Mouse (Mus musculus): ENCODE results near the gene Il6.
"Not testable (repeated sequence)": the region's sequence is repeated elsewhere in the genome, so short reads cannot be mapped to it uniquely, and the experiment has no call there.

The Il6 gene

GRCm38 (mm10) chr5:30012726-30013503 lies at the start of gene Il6:
Gene Il6, plus strand, starts transcription at chr5:30013114.
- in situ Hi-C loops (cut with MboI; ENCODE audit: low sequenced_read_pairs): no loop called here

- in situ Hi-C loops (cut with MboI; ENCODE audit: low sequenced_read_pairs): no loop called here
These were observed 49.4 kb upstream of the Il6 start for GRCm38 (mm10) chr5:29963488-29963887.

- in situ Hi-C loops (cut with MboI; ENCODE audit: low sequenced_read_pairs): no loop called here
These were observed 42.7 kb upstream of the Il6 start for GRCm38 (mm10) chr5:29970212-29970611.

DNA sequence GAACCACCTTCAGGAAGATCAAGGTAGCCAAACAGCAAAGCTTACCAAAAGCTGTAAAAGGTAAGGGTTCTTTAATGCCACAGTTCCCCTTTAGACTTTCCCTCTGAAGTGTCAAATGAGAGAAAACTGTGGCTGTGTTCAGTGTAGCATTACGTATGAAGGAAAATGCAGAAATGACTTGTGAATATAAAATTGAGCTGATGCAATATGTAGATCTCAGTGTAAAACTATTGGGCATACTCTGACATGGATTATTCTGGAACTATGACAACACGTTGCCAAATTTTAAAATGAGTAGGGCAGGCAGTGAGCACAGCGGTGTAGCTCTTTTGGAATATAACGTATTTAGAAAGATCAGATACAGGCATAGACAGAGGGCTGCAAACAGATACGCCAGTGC lies 40.1 kb upstream of the Il6 start:
- in situ Hi-C loops (cut with MboI; ENCODE audit: low sequenced_read_pairs): no loop called here

GRCm38 (mm10) chr5:29973533-29973932 lies 39.4 kb upstream of the Il6 start:
- in situ Hi-C loops (cut with MboI; ENCODE audit: low sequenced_read_pairs): no loop called here

DNA sequence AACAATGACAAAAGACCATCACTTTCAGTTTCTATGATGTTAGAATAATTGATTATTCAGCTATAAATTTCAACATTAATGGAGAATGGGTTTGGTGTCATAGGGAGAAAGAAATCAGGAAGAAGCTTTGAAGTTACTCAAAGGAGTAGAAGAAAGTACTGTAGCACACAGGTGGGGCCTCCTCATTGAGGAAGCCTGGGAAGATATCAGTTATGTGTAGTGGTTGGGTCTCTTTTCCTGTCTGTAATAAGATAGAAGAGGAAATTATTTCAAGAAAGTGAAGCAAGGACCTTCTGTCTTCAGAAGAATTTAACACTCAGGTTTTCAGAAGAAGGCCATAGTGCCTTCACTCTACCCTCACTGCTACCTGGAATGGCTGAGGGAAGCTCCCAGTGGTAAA lies 38.8 kb upstream of the Il6 start:
- in situ Hi-C loops (cut with MboI; ENCODE audit: low sequenced_read_pairs): no loop called here

- in situ Hi-C loops (cut with MboI; ENCODE audit: low sequenced_read_pairs): no loop called here
These were observed 19.3 kb upstream of the Il6 start for GRCm38 (mm10) chr5:29993583-29993982.

- in situ Hi-C loops (cut with MboI; ENCODE audit: low sequenced_read_pairs): no loop called here
These were observed 18.6 kb upstream of the Il6 start for GRCm38 (mm10) chr5:29994344-29994743.

- in situ Hi-C loops (cut with MboI; ENCODE audit: low sequenced_read_pairs): no loop called here
These were observed 15.6 kb upstream of the Il6 start for GRCm38 (mm10) chr5:29997351-29997750.

DNA sequence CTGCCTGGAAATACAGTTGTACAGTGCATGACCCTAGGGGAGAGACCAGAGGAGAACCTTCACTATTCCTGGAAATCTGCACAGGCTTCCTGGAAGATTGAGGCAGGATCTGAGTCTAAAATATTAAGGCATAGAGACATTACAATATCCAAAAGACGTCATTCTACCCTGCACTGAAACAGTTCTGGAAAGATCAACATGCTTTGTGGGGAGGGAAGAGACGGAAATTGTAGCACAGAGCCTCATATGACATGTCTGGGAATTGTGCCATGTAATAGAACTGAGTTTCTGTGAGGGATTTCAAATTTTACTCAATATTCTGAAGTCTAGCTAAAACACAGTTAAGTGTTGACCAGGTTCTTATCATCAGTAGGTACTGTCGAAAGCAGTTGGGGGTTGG lies 12.0 kb upstream of the Il6 start:
- in situ Hi-C loops (cut with MboI; ENCODE audit: low sequenced_read_pairs): no loop called here

GRCm38 (mm10) chr5:30014580-30014979 lies 1.7 kb downstream of the Il6 start:
- in situ Hi-C loops (cut with MboI; ENCODE audit: low sequenced_read_pairs): no loop called here

- in situ Hi-C loops (cut with MboI; ENCODE audit: low sequenced_read_pairs): not testable (repeated sequence)
These were observed 22.9 kb downstream of the Il6 start for GRCm38 (mm10) chr5:30035862-30036261.

GRCm38 (mm10) chr5:30037111-30037510 lies 24.2 kb downstream of the Il6 start:
- in situ Hi-C loops (cut with MboI; ENCODE audit: low sequenced_read_pairs): not testable (repeated sequence)

DNA sequence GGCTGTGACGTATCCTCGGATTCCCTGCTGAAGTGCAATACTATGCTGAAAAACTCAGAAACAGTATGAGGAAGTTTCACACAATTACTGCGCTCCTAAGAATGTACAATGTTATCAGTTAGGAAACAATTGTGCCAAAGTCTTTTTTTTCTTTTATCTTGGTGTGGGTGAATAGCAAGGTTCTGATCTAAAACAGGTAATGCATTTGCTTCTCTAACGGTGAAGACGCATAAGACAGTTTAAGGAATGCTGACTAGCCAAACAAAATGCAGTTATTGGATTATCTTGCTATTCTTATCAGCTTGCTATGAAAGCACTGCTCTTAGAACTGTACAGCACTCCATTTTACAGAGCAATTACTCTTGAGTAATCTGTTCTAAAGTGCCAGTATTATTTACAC lies 26.4 kb downstream of the Il6 start:
- in situ Hi-C loops (cut with MboI; ENCODE audit: low sequenced_read_pairs): not testable (repeated sequence)

- in situ Hi-C loops (cut with MboI; ENCODE audit: low sequenced_read_pairs): not testable (repeated sequence)
These were observed 26.9 kb downstream of the Il6 start for GRCm38 (mm10) chr5:30039841-30040240.

- in situ Hi-C loops (cut with MboI; ENCODE audit: low sequenced_read_pairs): no loop called here
These were observed 45.4 kb downstream of the Il6 start for GRCm38 (mm10) chr5:30058216-30058731.

DNA sequence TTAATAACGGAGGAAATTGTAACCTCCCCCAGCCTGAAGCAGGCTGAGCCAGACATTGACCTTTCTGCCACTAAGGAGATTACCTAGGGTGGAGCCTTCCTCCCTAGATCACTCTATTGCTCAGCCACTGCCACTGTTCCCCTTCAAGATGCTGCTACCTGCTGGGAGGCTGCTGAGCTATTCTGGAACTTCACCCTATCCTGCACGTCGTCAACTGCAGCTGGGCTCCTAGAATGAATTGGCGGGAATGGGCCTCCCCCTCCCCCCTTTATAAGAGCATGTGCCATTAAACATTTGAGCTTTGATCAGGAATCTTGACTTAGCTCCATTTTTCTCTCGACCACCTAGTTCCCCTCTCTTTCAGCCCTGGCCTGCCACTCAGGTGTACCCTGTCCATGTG lies 46.7 kb downstream of the Il6 start:
- in situ Hi-C loops (cut with MboI; ENCODE audit: low sequenced_read_pairs): not testable (repeated sequence)

DNA sequence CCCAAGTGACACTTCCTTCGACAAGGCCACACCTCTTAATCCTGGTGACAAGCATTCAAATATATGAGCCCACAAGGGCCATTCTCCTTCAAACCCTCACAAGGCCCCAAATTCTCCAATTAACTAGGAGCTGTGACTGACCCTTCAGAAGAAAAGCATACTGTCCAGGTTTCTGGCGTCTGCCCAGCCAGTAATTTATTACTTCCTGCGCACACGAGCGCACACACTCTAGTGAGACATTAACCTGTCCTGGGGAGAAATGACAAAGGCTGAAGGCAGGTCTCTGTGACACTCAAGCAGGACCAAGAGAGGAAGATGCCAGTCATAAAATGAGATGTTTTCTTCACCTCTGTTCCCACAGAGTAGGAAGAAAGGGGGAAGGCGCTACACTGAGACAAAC lies 54.8 kb downstream of the Il6 start:
- in situ Hi-C loops (cut with MboI; ENCODE audit: low sequenced_read_pairs): no loop called here
